Mouse (Mus musculus): ENCODE measurements around the gene Sowahc.

Sowahc gene

GRCm38 (mm10) chr10:59221473-59222270 lies at the start of gene Sowahc, which contains the start of gene Sept10:
Gene Sowahc (plus strand): TSS chr10:59221953.
Gene Sept10 (minus strand): TSS chr10:59221847.
- peak; percentile 93 for DNase-seq (ENCODE audit: low read depth, low spot score)

GRCm38 (mm10) chr10:59172539-59172938 lies 49.2 kb upstream of the Sowahc start:
- no peak for DNase-seq (ENCODE audit: low read depth, low spot score)

- DNase-seq (ENCODE audit: low read depth, low spot score) = no peak
These were observed 42.1 kb upstream of the Sowahc start for GRCm38 (mm10) chr10:59179620-59180019.

GRCm38 (mm10) chr10:59182306-59182705 lies 39.4 kb upstream of the Sowahc start:
- DNase-seq (ENCODE audit: low read depth, low spot score) = no peak

GRCm38 (mm10) chr10:59194891-59195290 lies 26.9 kb upstream of the Sowahc start:
- no peak for DNase-seq (ENCODE audit: low read depth, low spot score)

GRCm38 (mm10) chr10:59196763-59197162 lies 25.0 kb upstream of the Sowahc start:
- DNase-seq (ENCODE audit: low read depth, low spot score) = no peak

- peak; percentile 54 for DNase-seq (ENCODE audit: low read depth, low spot score)
These were observed 21.7 kb upstream of the Sowahc start for GRCm38 (mm10) chr10:59200011-59200410.

- DNase-seq (ENCODE audit: low read depth, low spot score) = peak; percentile 45
These were observed 805 bp upstream of the Sowahc start for GRCm38 (mm10) chr10:59220824-59221472.

GRCm38 (mm10) chr10:59222271-59223101 lies 733 bp downstream of the Sowahc start:
- DNase-seq (ENCODE audit: low read depth, low spot score) = peak; percentile 16

- DNase-seq (ENCODE audit: low read depth, low spot score) = no peak
These were observed 1.5 kb downstream of the Sowahc start for GRCm38 (mm10) chr10:59223301-59223700.

- no peak for DNase-seq (ENCODE audit: low read depth, low spot score)
These were observed 2.1 kb downstream of the Sowahc start for GRCm38 (mm10) chr10:59223890-59224289.

- DNase-seq (ENCODE audit: low read depth, low spot score) = no peak
These were observed 3.4 kb downstream of the Sowahc start for GRCm38 (mm10) chr10:59225137-59225536.

GRCm38 (mm10) chr10:59229205-59229820 lies 7.6 kb downstream of the Sowahc start:
- DNase-seq (ENCODE audit: low read depth, low spot score) = no peak

GRCm38 (mm10) chr10:59235227-59235626 lies 13.5 kb downstream of the Sowahc start:
- DNase-seq (ENCODE audit: low read depth, low spot score) = no peak

- DNase-seq (ENCODE audit: low read depth, low spot score) = no peak
These were observed 14.1 kb downstream of the Sowahc start for GRCm38 (mm10) chr10:59235847-59236246.

- no peak for DNase-seq (ENCODE audit: low read depth, low spot score)
These were observed 14.7 kb downstream of the Sowahc start for GRCm38 (mm10) chr10:59236486-59236885.

- DNase-seq (ENCODE audit: low read depth, low spot score) = no peak
These were observed 16.0 kb downstream of the Sowahc start for GRCm38 (mm10) chr10:59237757-59238156.

GRCm38 (mm10) chr10:59241141-59241541 lies 19.4 kb downstream of the Sowahc start:
- no peak for DNase-seq (ENCODE audit: low read depth, low spot score)

- no peak for DNase-seq (ENCODE audit: low read depth, low spot score)
These were observed 27.8 kb downstream of the Sowahc start for GRCm38 (mm10) chr10:59249531-59249930.

- no peak for DNase-seq (ENCODE audit: low read depth, low spot score)
These were observed 28.9 kb downstream of the Sowahc start for GRCm38 (mm10) chr10:59250679-59251078.

GRCm38 (mm10) chr10:59251980-59252379 lies 30.2 kb downstream of the Sowahc start:
- no peak for DNase-seq (ENCODE audit: low read depth, low spot score)

- no peak for DNase-seq (ENCODE audit: low read depth, low spot score)
These were observed 30.6 kb downstream of the Sowahc start for GRCm38 (mm10) chr10:59252396-59252795.

Data from ES-CJ7 (cell line).